Mouse (Mus musculus) forebrain, embryonic 15.5 days (tissue): Measurements from ENCODE around the gene Paqr7. TPM values are rescaled to one million over a fixed set of nuclear protein-coding genes. Genes with fewer than 3 reads are reported as not detected.

Experiments used
- ATAC-seq: fragments of 200-750 bp; cut with Nextera tagmentation; replicated peaks from 2 replicates; pipeline ENCODE4 v1.8.0; 2017; ENCODE audit warnings: mild to moderate bottlenecking, moderate TSS enrichment, moderate library complexity
- H3K27ac ChIP-seq: fragments of 300-500 bp; sonication (generic); replicated peaks from 2 replicates; pipeline ENCODE4 v1.5.1; 2015; ENCODE audit warnings: mild to moderate bottlenecking, inconsistent platforms
- H3K27me3 ChIP-seq: fragments of 300-500 bp; sonication (generic); 2 replicates; pipeline ENCODE4 v1.6.1; 2015; ENCODE audit warnings: inconsistent platforms
- H3K36me3 ChIP-seq: fragments of 300-500 bp; sonication (generic); 2 replicates; pipeline ENCODE4 v1.6.1; 2015; ENCODE audit warnings: mild to moderate bottlenecking, inconsistent platforms
- H3K4me1 ChIP-seq: fragments of 300-500 bp; sonication (generic); 2 replicates; pipeline ENCODE4 v1.6.1; 2015; ENCODE audit warnings: inconsistent platforms
- H3K4me2 ChIP-seq: fragments of 300-500 bp; sonication (generic); replicated peaks from 2 replicates; pipeline ENCODE4 v1.6.1; 2015; ENCODE audit warnings: mild to moderate bottlenecking, inconsistent platforms
- H3K4me3 ChIP-seq: fragments of 300-500 bp; sonication (generic); 2 replicates; pipeline ENCODE4 v1.5.1; 2015; ENCODE audit warnings: mild to moderate bottlenecking, inconsistent platforms
- H3K9ac ChIP-seq: fragments of 300-500 bp; sonication (generic); replicated peaks from 2 replicates; pipeline ENCODE4 v1.6.1; 2015; ENCODE audit warnings: mild to moderate bottlenecking, inconsistent platforms
- H3K9me3 ChIP-seq: fragments of 300-500 bp; sonication (generic); 2 replicates; pipeline ENCODE4 v1.6.1; 2016; ENCODE audit warnings: inconsistent platforms
- WGBS: fragments of 180-500 bp; shearing (Covaris S2); methylation state at CpG from one replicate; pipeline ENCODE4 v1.1.7; 2015; ENCODE audit warnings: mixed read lengths; 5-methylcytosine and 5-hydroxymethylcytosine counted together
- polyA plus RNA-seq: library from polyadenylated mRNA; unstranded; fragments of >200 nt; fragmentation: Nextera tagmentation; extraction: Ambion mirVana; gene quantifications from 2 replicates; pipeline ENCODE4 v1.2.1, GENCODE M21; 2015

The Paqr7 gene
- polyA plus RNA-seq, 1 experiment from 2014 or later, result 12.3 TPM

GRCm38 (mm10) chr4:134465789-134466188 lies 30.7 kb upstream of the Paqr7 start:
- H3K4me3 ChIP-seq, result peak overlapping the region; percentile 8
- 38% methylated on average over 12 of the region's 12 CpGs for WGBS
- H3K9ac ChIP-seq, result peak overlapping the region; percentile 14; the same call in 1 of the 2 replicates
- no peaks in the 10 kb centered on the region for H3K27me3 ChIP-seq
- H3K27ac ChIP-seq, result peak overlapping the region; percentile 100
- H3K9me3 ChIP-seq, result no peaks in the 10 kb centered on the region
- peaks cover 2% of the 10 kb centered on the region; the same call in 1 of the 2 replicates for H3K36me3 ChIP-seq
- no peak for ATAC-seq
- peak overlapping the region; percentile 23 for H3K4me2 ChIP-seq
- peaks cover 26% of the 10 kb centered on the region for H3K4me1 ChIP-seq

GRCm38 (mm10) chr4:134466381-134467262 lies 29.9 kb upstream of the Paqr7 start:
- no peak for ATAC-seq
- Histone ChIP-seq H3K27me3 (no peaks in the 10 kb centered on the region), H3K9ac (peak overlapping the region; percentile 100), H3K4me1 (peaks cover 33% of the 10 kb centered on the region), H3K27ac (peak overlapping the region; percentile 100), H3K4me3 (peak overlapping the region; percentile 99), H3K36me3 (peaks cover 9% of the 10 kb centered on the region), H3K4me2 (peak overlapping the region; percentile 83), H3K9me3 (no peaks in the 10 kb centered on the region)
- 57% methylated on average over 11 of the region's 11 CpGs for WGBS

GRCm38 (mm10) chr4:134467435-134468214 lies 28.9 kb upstream of the Paqr7 start:
- peaks cover 43% of the 10 kb centered on the region for H3K4me1 ChIP-seq
- H3K9me3 ChIP-seq, result no peaks in the 10 kb centered on the region
- ATAC-seq, result peak; percentile 38
- H3K27me3 ChIP-seq, result no peaks in the 10 kb centered on the region
- peak overlapping the region; percentile 83 for H3K4me2 ChIP-seq
- H3K27ac ChIP-seq, result peak overlapping the region; percentile 100
- H3K4me3 ChIP-seq, result peak overlapping the region; percentile 99
- peak overlapping the region; percentile 100 for H3K9ac ChIP-seq
- WGBS, result under 1% methylated on average over 31 of the region's 31 CpGs
- H3K36me3 ChIP-seq, result peaks cover 19% of the 10 kb centered on the region

GRCm38 (mm10) chr4:134468215-134468575 lies 28.3 kb upstream of the Paqr7 start, which contains the start of gene Stmn1:
TSS of gene Stmn1 (plus strand) at chr4:134468320.
- Histone ChIP-seq H3K4me3 (peak within 1 kb of the TSS; percentile 99), H3K4me1 (peaks cover 48% of the 10 kb centered on the region), H3K36me3 (peaks cover 24% of the 10 kb centered on the region), H3K9ac (peak within 1 kb of the TSS; percentile 100), H3K27me3 (no peaks in the 10 kb centered on the region), H3K27ac (peak within 1 kb of the TSS; percentile 100), H3K4me2 (peak within 1 kb of the TSS; percentile 83), H3K9me3 (no peaks in the 10 kb centered on the region)
- under 1% methylated on average over 31 of the region's 31 CpGs for WGBS
- ATAC-seq, result peak; percentile 96

- Histone ChIP-seq H3K9ac (peak overlapping the region; percentile 100), H3K27ac (peak overlapping the region; percentile 100), H3K4me1 (peaks cover 49% of the 10 kb centered on the region), H3K36me3 (peaks cover 25% of the 10 kb centered on the region), H3K4me2 (peak overlapping the region; percentile 83), H3K27me3 (no peaks in the 10 kb centered on the region), H3K4me3 (peak overlapping the region; percentile 99), H3K9me3 (no peaks in the 10 kb centered on the region)
- under 1% methylated on average over 66 of the region's 68 CpGs for WGBS
- ATAC-seq, result peak; percentile 81
These were observed 27.8 kb upstream of the Paqr7 start for GRCm38 (mm10) chr4:134468578-134469266.

- Histone ChIP-seq H3K27ac (peak overlapping the region; percentile 100), H3K4me3 (peak overlapping the region; percentile 99), H3K27me3 (no peaks in the 10 kb centered on the region), H3K9me3 (no peaks in the 10 kb centered on the region), H3K4me2 (peak overlapping the region; percentile 83), H3K36me3 (peaks cover 32% of the 10 kb centered on the region), H3K4me1 (peaks cover 56% of the 10 kb centered on the region), H3K9ac (peak overlapping the region; percentile 100)
- peak; percentile 16; the same call in 1 of the 2 replicates for ATAC-seq
- 2% methylated on average over 6 of the region's 6 CpGs for WGBS
These were observed 27.1 kb upstream of the Paqr7 start for GRCm38 (mm10) chr4:134469341-134469796.

GRCm38 (mm10) chr4:134469985-134470384 lies 26.5 kb upstream of the Paqr7 start:
- Histone ChIP-seq H3K9ac (peak overlapping the region; percentile 100), H3K4me3 (peak overlapping the region; percentile 99), H3K27me3 (no peaks in the 10 kb centered on the region), H3K27ac (peak overlapping the region; percentile 100), H3K9me3 (no peaks in the 10 kb centered on the region), H3K4me1 (peaks cover 61% of the 10 kb centered on the region), H3K36me3 (peaks cover 38% of the 10 kb centered on the region), H3K4me2 (peak overlapping the region; percentile 83)
- no peak for ATAC-seq
- WGBS, result 13% methylated on average over 3 of the region's 3 CpGs

GRCm38 (mm10) chr4:134471469-134471868 lies 25.0 kb upstream of the Paqr7 start:
- Histone ChIP-seq H3K4me3 (peak overlapping the region; percentile 99), H3K4me1 (peaks cover 57% of the 10 kb centered on the region), H3K9ac (peak overlapping the region; percentile 100), H3K9me3 (no peaks in the 10 kb centered on the region), H3K27me3 (no peaks in the 10 kb centered on the region), H3K27ac (peak overlapping the region; percentile 100), H3K36me3 (peaks cover 53% of the 10 kb centered on the region), H3K4me2 (peak overlapping the region; percentile 83)
- no peak for ATAC-seq

GRCm38 (mm10) chr4:134473764-134474163 lies 22.7 kb upstream of the Paqr7 start:
- Histone ChIP-seq H3K36me3 (peaks cover 56% of the 10 kb centered on the region), H3K9me3 (no peaks in the 10 kb centered on the region), H3K9ac (0 out of 2 replicates have a peak overlapping the region, but pooled peaks have one; percentile 5), H3K4me1 (peaks cover 55% of the 10 kb centered on the region), H3K27me3 (no peaks in the 10 kb centered on the region), H3K27ac (peak overlapping the region; percentile 20), H3K4me3 (no peak overlapping the region), H3K4me2 (no peak overlapping the region; the same call in 1 of the 2 replicates)
- 27% methylated on average over 4 of the region's 4 CpGs for WGBS
- ATAC-seq, result no peak

- H3K9me3 ChIP-seq, result no peaks in the 10 kb centered on the region
- H3K27ac ChIP-seq, result peak overlapping the region; percentile 20
- H3K9ac ChIP-seq, result 0 out of 2 replicates have a peak overlapping the region, but pooled peaks have one; percentile 5
- no peak overlapping the region; the same call in none of the 2 replicates for H3K4me2 ChIP-seq
- 0 out of 2 replicates have a peak overlapping the region, but pooled peaks have one; percentile 1 for H3K4me3 ChIP-seq
- peaks cover 56% of the 10 kb centered on the region for H3K36me3 ChIP-seq
- no peak for ATAC-seq
- WGBS, result 39% methylated on average over 8 of the region's 8 CpGs
- H3K4me1 ChIP-seq, result peaks cover 55% of the 10 kb centered on the region
- no peaks in the 10 kb centered on the region for H3K27me3 ChIP-seq
These were observed 22.3 kb upstream of the Paqr7 start for GRCm38 (mm10) chr4:134474240-134474639.

GRCm38 (mm10) chr4:134476899-134477298 lies 19.6 kb upstream of the Paqr7 start:
- 88% methylated on average over 8 of the region's 8 CpGs for WGBS

More at GRCm38 (mm10) chr4:134476899-134477298, 19.6 kb upstream of the Paqr7 start:
- Histone ChIP-seq H3K4me3 (no peak overlapping the region), H3K4me1 (peaks cover 46% of the 10 kb centered on the region), H3K4me2 (no peak overlapping the region), H3K36me3 (peaks cover 45% of the 10 kb centered on the region), H3K9me3 (no peaks in the 10 kb centered on the region), H3K9ac (no peak overlapping the region), H3K27me3 (no peaks in the 10 kb centered on the region), H3K27ac (peak overlapping the region; percentile 73)
- ATAC-seq, result no peak
